20 mouse cellular contexts compared by ENCODE assay signal in the genomic region with DNA sequence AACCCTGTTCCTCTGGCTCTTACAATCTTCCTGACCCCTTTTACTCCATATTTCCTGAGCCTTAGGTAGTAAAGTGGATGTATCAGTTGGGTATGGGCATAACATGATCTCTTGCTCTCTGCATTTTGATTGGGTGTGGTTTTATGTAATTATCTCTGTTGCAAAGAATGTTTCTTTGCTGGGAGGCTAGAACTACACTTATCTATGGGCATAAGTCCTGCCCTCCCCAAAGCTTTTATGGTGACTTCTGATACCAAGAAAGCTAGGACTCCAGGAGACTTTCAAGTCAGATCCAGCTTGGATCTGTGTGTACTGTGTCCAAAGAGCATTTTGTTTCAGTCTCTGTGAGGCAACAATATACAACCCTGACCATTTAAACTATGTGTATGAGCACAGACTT.
"Had no signal": no experiment of that assay in that cellular context is flagged by ENCODE, and none has a peak within 500 bp of the region (broad histone marks: within the 10 kb centered on the region; RNA-seq: fewer than 3 reads in every experiment).

No protein-coding gene starts in this region.

- H3K4me2 ChIP-seq: lung, embryonic 14.5 days; midbrain, embryonic 12.5 days; neural tube, embryonic 13.5 days; neural tube, embryonic 15.5 days had no signal

- H3K9me3 ChIP-seq: megakaryocyte, embryonic 14.5 days; midbrain, embryonic 10.5 days; midbrain, embryonic 12.5 days; neural tube, embryonic 13.5 days; neural tube, embryonic 15.5 days had no signal

- H3K27ac ChIP-seq: midbrain, embryonic 10.5 days; midbrain, embryonic 12.5 days; neural tube, embryonic 13.5 days; neural tube, embryonic 15.5 days had no signal

- ATAC-seq: midbrain, embryonic 16.5 days had no signal

- H3K36me3 ChIP-seq: midbrain, embryonic 10.5 days; midbrain, embryonic 12.5 days; neural tube, embryonic 13.5 days; neural tube, embryonic 15.5 days had no signal

- H3K4me3 ChIP-seq: megakaryocyte, embryonic 14.5 days; midbrain, embryonic 10.5 days; midbrain, embryonic 12.5 days; myocyte; neural tube, embryonic 13.5 days; neural tube, embryonic 15.5 days had no signal

- H3K4me1 ChIP-seq: midbrain, embryonic 12.5 days; neural tube, embryonic 13.5 days; neural tube, embryonic 15.5 days had no signal

- H3K27me3 ChIP-seq: megakaryocyte, embryonic 14.5 days; midbrain, embryonic 12.5 days; neural tube, embryonic 13.5 days; neural tube, embryonic 15.5 days had no signal

- DNase-seq: lung, adult 18-20 months; lung, embryonic 14.5 days; lung, postnatal 10 days; lung, postnatal 4 days; midbrain, embryonic 14.5 days; retina, postnatal 1 day; right cerebral cortex, adult 18-20 months; right cerebral cortex, postnatal 25 days; right cerebral cortex, postnatal 4 days; spleen, adult 18-20 months; thymus, adult 18-20 months; thymus, postnatal 14 days; thymus, postnatal 36 days had no signal

- H3K9ac ChIP-seq: lung, embryonic 14.5 days; midbrain, embryonic 12.5 days; neural tube, embryonic 13.5 days; neural tube, embryonic 15.5 days had no signal
